ENCODE assay signal across 11 mouse cellular contexts in genomic region chr17:71309141-71309540, GRCm38 (mm10). TPM values are rescaled to one million over a fixed set of nuclear protein-coding genes. Genes with fewer than 3 reads are reported as not detected.
DNase-seq lines count a peak whose midpoint lies in the region; ATAC-seq lines count a peak whose summit lies in the region.
"Had no signal": no experiment of that assay in that cellular context is flagged by ENCODE, and none has a peak within 500 bp of the region (broad histone marks: within the 10 kb centered on the region; RNA-seq: fewer than 3 reads in every experiment).

No protein-coding gene starts in this region.

- no peak for ATAC-seq in heart, embryonic 11.5 days (replicated peaks; ENCODE audit: insufficient number of reproducible peaks, low FRiP score, low TSS enrichment)
- no peak for ATAC-seq in hindbrain, embryonic 16.5 days
- no peak for ATAC-seq in midbrain, embryonic 14.5 days (ENCODE audit: low FRiP score, low TSS enrichment)
- ATAC-seq in kidney, embryonic 14.5 days (ENCODE audit: low FRiP score, low TSS enrichment) = no peak
- ATAC-seq: activated CD4-positive, CD25-positive, alpha-beta regulatory T cell, adult 4 months had no signal

- no peak for DNase-seq in heart, adult 8-10 months (ENCODE audit: low spot score)
- peak; percentile 78 for DNase-seq in embryo, embryonic 10.5 days (ENCODE audit: low spot score)
- peak; percentile 8 for DNase-seq in midbrain, embryonic 14.5 days
- DNase-seq in cerebellum, postnatal 36 days = no peak
- DNase-seq in adrenal gland, postnatal 4 days (ENCODE audit: low spot score in 2 of 2) = no peak
- DNase-seq: kidney, adult 11 months; thymus, postnatal 4 days had no signal

- H3K4me1 ChIP-seq in heart, embryonic 11.5 days (ENCODE audit: control insufficient read depth, insufficient read depth, low read length) = peaks cover 11% of the 10 kb centered on the region
- peaks cover 19% of the 10 kb centered on the region for H3K4me1 ChIP-seq in hindbrain, embryonic 16.5 days (ENCODE audit: control insufficient read depth, insufficient read depth, low read depth, low read length)
- peaks cover 14% of the 10 kb centered on the region; the same call in 1 of the 2 replicates for H3K4me1 ChIP-seq in midbrain, embryonic 14.5 days (ENCODE audit: control insufficient read depth, insufficient read depth, low read length)
- no peaks in the 10 kb centered on the region for H3K4me1 ChIP-seq in kidney, embryonic 14.5 days (ENCODE audit: control insufficient read depth, insufficient read depth, low read length)

- peaks cover 2% of the 10 kb centered on the region; the same call in 1 of the 2 replicates for H3K27me3 ChIP-seq in heart, embryonic 11.5 days (ENCODE audit: control insufficient read depth, insufficient read depth, low read length)
- no peaks in the 10 kb centered on the region; the same call in none of the 2 replicates for H3K27me3 ChIP-seq in hindbrain, embryonic 16.5 days (replicated peaks; ENCODE audit: control insufficient read depth, insufficient read depth, low read length)
- H3K27me3 ChIP-seq in midbrain, embryonic 14.5 days (ENCODE audit: control insufficient read depth, insufficient read depth, low read length) = peaks cover 25% of the 10 kb centered on the region
- peaks cover 21% of the 10 kb centered on the region for H3K27me3 ChIP-seq in kidney, embryonic 14.5 days (ENCODE audit: control insufficient read depth, insufficient read depth, low read length)

- H3K36me3 ChIP-seq in heart, embryonic 11.5 days (ENCODE audit: control insufficient read depth, insufficient read depth, low read length) = no peaks in the 10 kb centered on the region
- no peaks in the 10 kb centered on the region for H3K36me3 ChIP-seq in hindbrain, embryonic 16.5 days (ENCODE audit: control insufficient read depth, insufficient read depth, low read length)
- no peaks in the 10 kb centered on the region for H3K36me3 ChIP-seq in midbrain, embryonic 14.5 days (ENCODE audit: control insufficient read depth, insufficient read depth, low read length)
- H3K36me3 ChIP-seq in kidney, embryonic 14.5 days (ENCODE audit: control insufficient read depth, insufficient read depth, low read length) = no peaks in the 10 kb centered on the region

- peak overlapping the region; percentile 58 for H3K9ac ChIP-seq in heart, embryonic 11.5 days (ENCODE audit: low read depth, low read length)
- no peak overlapping the region for H3K9ac ChIP-seq in hindbrain, embryonic 16.5 days (ENCODE audit: low read depth, low read length)
- no peak overlapping the region for H3K9ac ChIP-seq in midbrain, embryonic 14.5 days (replicated peaks; ENCODE audit: low read length)
- H3K9ac ChIP-seq in kidney, embryonic 14.5 days (ENCODE audit: low read depth, low read length) = no peak overlapping the region

- no peak overlapping the region for H3K27ac ChIP-seq in heart, embryonic 11.5 days (ENCODE audit: low read depth, low read length)
- H3K27ac ChIP-seq in hindbrain, embryonic 16.5 days (ENCODE audit: low read depth, low read length) = no peak overlapping the region
- H3K27ac ChIP-seq in midbrain, embryonic 14.5 days (replicated peaks; ENCODE audit: low read depth, low read length) = no peak overlapping the region
- H3K27ac ChIP-seq in kidney, embryonic 14.5 days (ENCODE audit: low read depth, low read length) = no peak overlapping the region

- H3K4me3 ChIP-seq in heart, embryonic 11.5 days (ENCODE audit: low read depth, low read length) = peak overlapping the region; percentile 68
- H3K4me3 ChIP-seq in hindbrain, embryonic 16.5 days (ENCODE audit: low read length) = no peak overlapping the region
- H3K4me3 ChIP-seq in midbrain, embryonic 14.5 days (replicated peaks; ENCODE audit: low read depth, low read length) = no peak overlapping the region
- H3K4me3 ChIP-seq in kidney, embryonic 14.5 days (ENCODE audit: low read length) = no peak overlapping the region

- H3K4me2 ChIP-seq in heart, embryonic 11.5 days = peak overlapping the region; percentile 94
- peak overlapping the region; percentile 100 for H3K4me2 ChIP-seq in hindbrain, embryonic 16.5 days (ENCODE audit: low read length)
- peak overlapping the region; percentile 100 for H3K4me2 ChIP-seq in midbrain, embryonic 14.5 days (ENCODE audit: low read length)
- H3K4me2 ChIP-seq in kidney, embryonic 14.5 days (replicated peaks; ENCODE audit: low read depth, low read length) = no peak overlapping the region

- 36% methylated on average over 14 of the region's 14 CpGs for WGBS in heart, embryonic 11.5 days (ENCODE audit: insufficient replicate concordance)
- 11% methylated on average over 14 of the region's 14 CpGs for WGBS in hindbrain, embryonic 16.5 days
- WGBS in midbrain, embryonic 14.5 days = 10% methylated on average over 14 of the region's 14 CpGs
- WGBS in kidney, embryonic 14.5 days = 44% methylated on average over 14 of the region's 14 CpGs

- no peaks in the 10 kb centered on the region for H3K9me3 ChIP-seq in heart, embryonic 11.5 days (replicated peaks; ENCODE audit: control insufficient read depth, low read length)
- H3K9me3 ChIP-seq in hindbrain, embryonic 16.5 days (ENCODE audit: control insufficient read depth, low read length) = no peaks in the 10 kb centered on the region
- H3K9me3 ChIP-seq in midbrain, embryonic 14.5 days (ENCODE audit: control insufficient read depth, low read length) = no peaks in the 10 kb centered on the region
- no peaks in the 10 kb centered on the region for H3K9me3 ChIP-seq in kidney, embryonic 14.5 days (ENCODE audit: control insufficient read depth, low read length)

RNA-seq across cellular contexts. Expression of gene Emilin2, which starts 2.6 kb away (rescaled TPM):
- polyA plus RNA-seq in heart, embryonic 11.5 days (2014; fragmentation: Nextera tagmentation; extraction: Ambion mirVana) = 59.1 and 81.1 TPM in 2 replicates
- 10 to 100 TPM; 25.3 to 46.2 (median 41.1) TPM for total RNA-seq in heart, adult 8-10 months (2022)
- 2.2 and 2.5 TPM in 2 replicates for polyA plus RNA-seq in hindbrain, embryonic 16.5 days (2015; fragmentation: Nextera tagmentation; extraction: Ambion mirVana)
- 0.54 and 1.8 TPM in 2 replicates for polyA plus RNA-seq in midbrain, embryonic 14.5 days (2014; fragmentation: Nextera tagmentation; extraction: Ambion mirVana)
- polyA plus RNA-seq in kidney, embryonic 14.5 days (2014; fragmentation: Nextera tagmentation; extraction: Ambion mirVana) = 2.0 and 2.7 TPM in 2 replicates
- 10 to 100 TPM; 11.1 to 17.6 TPM for total RNA-seq in adrenal gland, postnatal 4 days (2021)

Comparison
In these comparisons a context has a peak if more than half of its experiments do, and no peak if none do; other contexts are left out.
1. DNase-seq: peak in embryo, embryonic 10.5 days (single experiment) and midbrain, embryonic 14.5 days (single experiment); none in heart, adult 8-10 months (single experiment), cerebellum, postnatal 36 days (0 of 2) and adrenal gland, postnatal 4 days (0 of 2).
2. RNA of gene Emilin2, which starts 2.6 kb away (polyA plus RNA-seq): 59.1 to 81.1 TPM in heart, embryonic 11.5 days; 2.0 to 2.7 TPM in kidney, embryonic 14.5 days, 2.2 to 2.5 TPM in hindbrain, embryonic 16.5 days and 0.54 to 1.8 TPM in midbrain, embryonic 14.5 days; every median in the first group is over 10 times any median in the second.